Mouse (Mus musculus) thymus, adult 2 months (tissue): ENCODE results near the gene Wdr75.

Experiments used
- CTCF ChIP-seq: fragments of 200-500 bp; IDR thresholded peaks from 2 replicates; pipeline ENCODE4 v1.5.1; 2012; ENCODE audit warnings: mild to moderate bottlenecking, control low read depth, low read length, moderate library complexity, borderline replicate concordance; ENCODE audit not compliant: control insufficient read depth, poor library complexity, insufficient read depth; ENCODE audit errors: extremely low read depth
- POLR2A ChIP-seq: fragments of 200-500 bp; IDR thresholded peaks from 2 replicates; pipeline ENCODE4 v1.6.1; 2012; ENCODE audit warnings: mild to moderate bottlenecking, low read length, control low read depth, moderate library complexity; ENCODE audit not compliant: control insufficient read depth, poor library complexity, insufficient read depth; ENCODE audit errors: extremely low read depth

DNA sequence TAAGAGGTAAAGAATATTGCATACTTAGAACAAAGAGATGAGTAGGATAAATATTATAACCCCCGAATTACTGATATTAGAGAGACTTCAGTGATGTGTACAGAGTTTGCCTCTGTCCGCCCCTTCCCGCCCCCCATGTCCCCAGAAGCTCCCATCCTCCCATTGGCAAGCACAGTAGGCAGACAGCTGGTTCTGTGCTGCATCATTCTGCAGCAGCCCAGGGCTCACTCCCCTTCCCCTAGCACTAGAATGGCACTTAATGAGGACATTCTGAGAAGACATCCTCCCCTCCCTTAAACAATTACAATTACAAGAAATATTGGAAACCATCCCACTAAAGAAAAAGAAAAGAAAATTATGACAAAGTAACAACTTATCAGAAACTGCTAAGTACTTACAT lies 68.7 kb downstream of the Wdr75 start:
- TF ChIP-seq POLR2A, result no peak
- no peak for TF ChIP-seq CTCF
